Mouse (Mus musculus): Measurements from ENCODE around the gene Gjb6. TPM values are rescaled to one million over a fixed set of nuclear protein-coding genes. Genes with fewer than 3 reads are reported as not detected.

Gjb6 gene
- total and polyA plus RNA-seq, 3 experiments = not detected

- in situ Hi-C loops (cut with MboI; ENCODE audit: low pct_ligation_motif_present, low pct_unique_long_range_greater_than_20kb, low sequenced_read_pairs) (no loop called here), dilution Hi-C loops (cut with MboI; ENCODE audit: extremely low pct_ligation_motif_present, extremely low pct_unique_long_range_greater_than_20kb, low sequenced_read_pairs) (no loop called here)
- no peak overlapping the region for H3K27ac ChIP-seq (ENCODE audit: insufficient read depth, low read depth)
- DNase-seq (ENCODE audit: extremely low read depth) = no peak
- no peaks in the 10 kb centered on the region for H3K79me2 ChIP-seq (replicated peaks; ENCODE audit: control insufficient read depth, extremely low read depth, insufficient read depth, poor library complexity, severe bottlenecking)
- H3K9me3 ChIP-seq (replicated peaks; ENCODE audit: low read length) = no peaks in the 10 kb centered on the region
- no peak for TF ChIP-seq MYC (IDR thresholded peaks at IDR 0.05; ENCODE audit: low read depth, low read length)
- no peak for TF ChIP-seq ZC3H11A (IDR thresholded peaks at IDR 0.05; ENCODE audit: low read depth, low read length)
- no peak for TF ChIP-seq ZNF384 (IDR thresholded peaks at IDR 0.05; ENCODE audit: low read depth, low read length)
- no peaks in the 10 kb centered on the region for H3K4me1 ChIP-seq (ENCODE audit: control insufficient read depth in 1 of 2, insufficient read depth in 2 of 2)
- H3K4me2 ChIP-seq (ENCODE audit: insufficient read depth, low read depth, poor library complexity, severe bottlenecking) = no peak overlapping the region
- H3K4me3 ChIP-seq (replicated peaks in 1 of 3; ENCODE audit: low read depth in 2 of 3, low read length in 2 of 3, poor library complexity in 1 of 3) = no peak overlapping the region
- no peak overlapping the region for H3K9ac ChIP-seq (ENCODE audit: insufficient read depth, low read depth)
- no peaks in the 10 kb centered on the region for H3K36me3 ChIP-seq (replicated peaks in 1 of 2; ENCODE audit: control insufficient read depth in 1 of 2, insufficient read depth in 1 of 2, low read length in 1 of 2)
- no peaks in the 10 kb centered on the region for H3K27me3 ChIP-seq (replicated peaks)
Observed at GRCm38 (mm10) chr14:57122295-57122694, 11.1 kb downstream of the Gjb6 start.

DNA sequence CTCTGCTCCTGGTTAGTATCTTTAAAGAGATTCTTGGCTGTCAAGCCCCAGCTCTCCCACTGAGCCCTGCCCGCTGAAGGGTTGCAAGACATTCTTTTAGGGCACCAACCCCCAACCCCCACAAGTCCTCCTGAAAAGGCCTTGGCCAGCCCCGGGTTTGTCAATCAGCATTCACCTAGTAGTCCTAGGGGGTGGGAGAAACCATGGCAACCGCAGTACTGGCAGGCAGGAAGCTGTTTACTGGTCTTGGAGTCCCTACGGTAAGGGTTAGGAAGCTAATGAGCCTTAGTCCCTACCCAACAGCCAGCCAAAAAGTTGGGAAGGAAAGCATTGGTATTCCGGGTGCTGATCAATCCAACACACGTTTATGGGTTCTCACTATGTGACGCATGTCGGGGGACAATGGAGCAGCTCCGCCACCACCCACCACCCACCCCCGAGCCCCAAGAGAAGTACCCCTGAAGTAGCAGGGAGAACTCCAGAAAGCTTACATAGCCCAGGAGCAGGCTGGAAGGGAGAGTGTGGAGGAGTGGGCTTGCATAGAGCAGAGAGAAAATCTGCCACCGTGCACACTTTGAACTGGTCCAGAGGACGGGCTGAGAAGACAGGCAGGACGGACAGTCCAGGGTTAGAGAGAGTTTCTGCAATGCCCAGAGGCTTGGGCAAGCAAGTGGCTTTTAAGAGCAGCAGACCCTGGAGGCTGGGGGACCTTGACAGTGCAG, 17.4 kb downstream of the Gjb6 start, which contains the start of gene Gm4491:
Gene Gm4491, minus strand, starts transcription at position 61 of the 722 bp plus-strand sequence.
- dilution Hi-C loops (cut with MboI; ENCODE audit: extremely low pct_ligation_motif_present, extremely low pct_unique_long_range_greater_than_20kb, low sequenced_read_pairs) (no loop called here), in situ Hi-C loops (cut with MboI; ENCODE audit: low pct_ligation_motif_present, low pct_unique_long_range_greater_than_20kb, low sequenced_read_pairs) (no loop called here)
- TF ChIP-seq ELF1 (IDR thresholded peaks at IDR 0.05; ENCODE audit: low read depth, low read length) (no peak), IRF4 (IDR thresholded peaks at IDR 0.05; ENCODE audit: low read depth, low read length) (no peak), SIN3A (IDR thresholded peaks at IDR 0.05; ENCODE audit: low read length) (no peak), CHD1 (IDR thresholded peaks at IDR 0.05; ENCODE audit: low read depth, low read length) (no peak), TCF12 (IDR thresholded peaks at IDR 0.05; ENCODE audit: low read depth, low read length) (no peak), PAX5 (IDR thresholded peaks at IDR 0.05; ENCODE audit: low read length) (no peak), ETS1 (conservative IDR thresholded peaks at IDR 0.05; ENCODE audit: low read depth, low read length) (no peak), MAFK (IDR thresholded peaks at IDR 0.05; ENCODE audit: insufficient replicate concordance, low read length) (no peak), MAX (IDR thresholded peaks at IDR 0.05; ENCODE audit: low read length) (no peak), MAZ (IDR thresholded peaks at IDR 0.05; ENCODE audit: low read depth, low read length) (no peak), HCFC1 (IDR thresholded peaks at IDR 0.05; ENCODE audit: low read depth, low read length) (no peak), NELFE (IDR thresholded peaks at IDR 0.05; ENCODE audit: low read depth, low read length) (no peak), JUND (conservative IDR thresholded peaks at IDR 0.05; ENCODE audit: low read depth, low read length) (no peak)

More for the DNA sequence above, 17.4 kb downstream of the Gjb6 start, which contains the start of gene Gm4491:
- H3K9ac ChIP-seq (ENCODE audit: insufficient read depth, low read depth) = no peak within 1 kb of the TSS
- no peak within 1 kb of the TSS for H3K4me3 ChIP-seq (replicated peaks in 1 of 3; ENCODE audit: low read depth in 2 of 3, low read length in 2 of 3, poor library complexity in 1 of 3)
- no peaks in the 10 kb centered on the region for H3K9me3 ChIP-seq (replicated peaks; ENCODE audit: low read length)
- no peak for DNase-seq (ENCODE audit: extremely low read depth)
- H3K27ac ChIP-seq (ENCODE audit: insufficient read depth, low read depth) = no peak within 1 kb of the TSS
- H3K4me1 ChIP-seq (ENCODE audit: control insufficient read depth in 1 of 2, insufficient read depth in 2 of 2) = peaks cover 0 to 4% of the 10 kb centered on the region in 2 experiments; a peak in 1 of 4 replicates
- no peak within 1 kb of the TSS for H3K4me2 ChIP-seq (ENCODE audit: insufficient read depth, low read depth, poor library complexity, severe bottlenecking)
- no peaks in the 10 kb centered on the region for H3K79me2 ChIP-seq (replicated peaks; ENCODE audit: control insufficient read depth, extremely low read depth, insufficient read depth, poor library complexity, severe bottlenecking)
- H3K27me3 ChIP-seq (replicated peaks) = peaks cover 4% of the 10 kb centered on the region
- no peaks in the 10 kb centered on the region for H3K36me3 ChIP-seq (replicated peaks in 1 of 2; ENCODE audit: control insufficient read depth in 1 of 2, insufficient read depth in 1 of 2, low read length in 1 of 2)

All from CH12.LX (cell line).